Mouse (Mus musculus) lung, postnatal 25 days (tissue): ENCODE measurements around the gene Usp54.

Experiments used
- DNase-seq: peaks from one replicate; pipeline ENCODE4 v3.0.0; 2022; ENCODE audit warnings: low spot score

The Usp54 gene

GRCm38 (mm10) chr14:20640644-20641437 lies at the start of gene Usp54:
TSS of gene Usp54 (minus strand) at chr14:20641063.
- DNase-seq, result peak; percentile 99

- no peak for DNase-seq
Measured at GRCm38 (mm10) chr14:20689009-20689408, 48.1 kb upstream of the Usp54 start.

- DNase-seq, result no peak
Measured at GRCm38 (mm10) chr14:20686576-20686975, 45.7 kb upstream of the Usp54 start.

- DNase-seq, result peak; percentile 50
Measured at GRCm38 (mm10) chr14:20682498-20682897, 41.6 kb upstream of the Usp54 start.

- DNase-seq, result no peak
Measured at GRCm38 (mm10) chr14:20681742-20682141, 40.9 kb upstream of the Usp54 start.

GRCm38 (mm10) chr14:20677906-20678305 lies 37.0 kb upstream of the Usp54 start:
- DNase-seq, result no peak

- DNase-seq, result peak; percentile 98
Measured at GRCm38 (mm10) chr14:20674064-20674833, 33.4 kb upstream of the Usp54 start, which contains the start of gene Sec24c. TSS of gene Sec24c (plus strand) at chr14:20674308.

GRCm38 (mm10) chr14:20673735-20674063 lies 32.8 kb upstream of the Usp54 start:
- DNase-seq, result no peak

GRCm38 (mm10) chr14:20672990-20673389 lies 32.1 kb upstream of the Usp54 start:
- DNase-seq, result no peak

- no peak for DNase-seq
Measured at GRCm38 (mm10) chr14:20668154-20668810, 27.4 kb upstream of the Usp54 start, which contains the start of gene Synpo2l. TSS of gene Synpo2l (minus strand) at chr14:20668354.

GRCm38 (mm10) chr14:20667469-20667868 lies 26.6 kb upstream of the Usp54 start:
- no peak for DNase-seq

GRCm38 (mm10) chr14:20664436-20664835 lies 23.6 kb upstream of the Usp54 start:
- DNase-seq, result no peak

- no peak for DNase-seq
Measured at GRCm38 (mm10) chr14:20663601-20664000, 22.7 kb upstream of the Usp54 start.

GRCm38 (mm10) chr14:20662740-20663139 lies 21.9 kb upstream of the Usp54 start:
- DNase-seq, result no peak

GRCm38 (mm10) chr14:20661661-20662331 lies 20.9 kb upstream of the Usp54 start:
- DNase-seq, result no peak

GRCm38 (mm10) chr14:20660827-20661660 lies 20.2 kb upstream of the Usp54 start:
- peak; percentile 96 for DNase-seq

GRCm38 (mm10) chr14:20659687-20660086 lies 18.8 kb upstream of the Usp54 start:
- no peak for DNase-seq

- DNase-seq, result no peak
Measured at GRCm38 (mm10) chr14:20658902-20659301, 18.0 kb upstream of the Usp54 start.

- peak; percentile 70 for DNase-seq
Measured at GRCm38 (mm10) chr14:20658326-20658725, 17.5 kb upstream of the Usp54 start.

GRCm38 (mm10) chr14:20656361-20656760 lies 15.5 kb upstream of the Usp54 start, which contains the start of gene Myoz1:
TSS of gene Myoz1 (minus strand) at chr14:20656540.
- no peak for DNase-seq

- no peak for DNase-seq
Measured at GRCm38 (mm10) chr14:20655731-20656130, 14.9 kb upstream of the Usp54 start.
